Mouse (Mus musculus) adipocyte (in vitro differentiated cells): ENCODE measurements at regions not wholly inside any gene's neighbourhood (a gene's known extent, or its start where the extent isn't known, plus 50 kb on each side); places are given as distances from the start of the nearest gene placed in this dataset.
A peak's percentile ranks its signal among the peaks of the same experiment; 100 is the strongest.

Experiments used
- DNase-seq: peaks from one replicate; pipeline ENCODE4 v3.0.0-alpha.2; 2016; ENCODE audit warnings: low spot score

DNA sequence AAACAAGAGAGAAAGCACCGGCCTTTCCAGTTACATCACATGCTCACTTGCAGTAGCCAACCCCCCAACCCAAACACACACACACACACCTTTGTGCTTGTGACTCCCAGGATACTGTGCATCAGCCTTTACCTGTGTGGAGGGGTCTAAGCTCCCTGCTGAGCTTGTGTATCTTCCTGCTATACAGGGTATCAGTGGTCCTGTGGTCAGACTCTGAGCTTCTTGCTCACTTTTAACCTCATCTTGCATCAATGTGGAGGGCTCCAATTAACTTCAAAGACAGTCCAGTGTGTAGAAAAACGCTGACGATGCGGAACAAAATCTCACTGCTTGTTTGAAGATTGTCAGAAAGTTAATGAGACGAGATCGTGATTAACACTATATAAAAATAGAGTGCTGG, 71.4 kb upstream of the Gypa start:
- no peak for DNase-seq

- DNase-seq = no peak
Measured at GRCm38 (mm10) chr8:80416121-80416520, 77.5 kb upstream of the Gypa start.

- no peak for DNase-seq
Measured at GRCm38 (mm10) chr8:80399594-80400207, 93.9 kb upstream of the Gypa start.

- DNase-seq = no peak
Measured at GRCm38 (mm10) chr8:80395010-80395409, 98.6 kb upstream of the Gypa start.

GRCm38 (mm10) chr8:80393111-80393510, 100.5 kb upstream of the Gypa start:
- DNase-seq = no peak

DNA sequence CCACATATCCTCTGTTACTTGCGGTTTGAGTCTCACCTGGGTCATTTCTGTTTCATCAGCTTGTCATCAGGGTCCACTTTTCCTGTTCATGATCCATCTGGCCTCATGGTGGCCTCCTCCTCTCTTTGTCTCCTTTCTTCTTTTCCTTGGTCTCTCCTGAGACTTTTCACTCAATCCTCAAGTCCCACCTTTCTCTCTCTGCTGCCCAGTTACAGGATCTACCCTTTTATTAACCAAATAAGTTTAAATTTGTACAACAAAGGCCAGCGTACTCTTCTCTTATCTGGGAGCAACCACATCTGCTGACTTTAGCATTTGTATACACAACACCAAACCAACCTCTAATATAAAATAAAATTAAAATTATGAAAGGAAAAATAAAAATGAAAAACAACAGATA, 124.4 kb upstream of the Gypa start:
- no peak for DNase-seq

DNA sequence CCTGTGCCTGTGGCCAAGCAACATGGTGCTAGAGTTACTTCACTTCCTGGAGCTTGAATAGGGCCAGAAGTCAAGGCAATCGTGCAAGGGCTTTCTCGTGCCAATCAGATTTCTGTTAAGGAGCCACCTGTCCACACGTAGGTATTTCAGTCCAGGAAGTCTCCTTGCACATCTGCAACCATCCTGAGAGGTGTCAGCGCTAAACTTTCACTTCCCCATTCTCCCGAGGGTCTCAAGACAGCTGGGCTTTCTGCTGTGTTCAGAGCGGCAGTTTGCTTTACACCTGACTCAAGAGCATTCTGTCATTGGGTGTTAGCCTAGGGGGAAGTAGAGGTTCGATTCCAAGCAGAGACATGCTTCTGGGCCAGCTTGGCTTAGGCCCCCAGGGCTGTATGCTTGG, 129.5 kb upstream of the Gypa start:
- no peak for DNase-seq

GRCm38 (mm10) chr8:80343299-80343698, 150.3 kb upstream of the Gypa start:
- no peak for DNase-seq

GRCm38 (mm10) chr8:80337872-80338271, 155.7 kb upstream of the Gypa start:
- no peak for DNase-seq

DNA sequence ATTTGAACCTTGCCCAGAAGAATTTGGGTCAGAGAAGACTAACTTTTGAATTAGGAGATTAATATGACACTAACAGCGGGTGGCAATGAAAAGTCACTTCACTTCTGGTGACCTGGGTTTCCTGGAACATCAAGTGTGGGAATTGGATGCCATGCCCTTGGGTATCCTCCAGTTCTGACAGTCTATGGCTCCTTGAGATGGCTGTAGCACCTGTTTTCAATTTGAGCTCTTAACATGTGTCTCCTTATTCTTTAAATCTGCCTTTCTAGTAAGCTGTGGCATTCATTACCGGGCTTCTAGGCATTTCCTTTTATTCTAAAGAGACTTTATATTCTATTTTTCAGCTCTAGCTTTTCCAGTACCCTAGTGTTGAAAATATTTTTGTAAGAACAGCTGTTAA, 164.9 kb upstream of the Gypa start:
- DNase-seq = no peak

DNA sequence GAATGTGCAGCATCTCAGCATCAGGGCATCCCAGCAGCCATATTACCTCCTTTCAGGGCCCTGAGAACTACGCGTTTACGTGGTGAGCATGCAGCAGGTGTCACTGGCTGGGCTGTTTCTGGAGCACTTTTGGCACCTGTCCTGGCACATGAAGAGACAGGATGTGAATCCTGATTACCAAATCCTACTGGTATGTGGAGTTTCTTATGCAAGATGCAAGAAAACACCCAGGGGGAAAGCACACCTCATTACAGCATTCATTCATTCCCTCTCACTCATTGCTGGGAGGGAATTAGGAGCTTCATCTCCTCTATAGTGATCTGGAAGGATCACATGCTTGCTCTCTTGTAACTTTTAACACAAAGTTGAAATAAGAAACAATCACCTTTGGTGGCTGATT, 167.7 kb upstream of the Gypa start:
- no peak for DNase-seq

GRCm38 (mm10) chr8:80325132-80325531, 168.4 kb upstream of the Gypa start:
- peak; percentile 8 for DNase-seq

GRCm38 (mm10) chr8:80318231-80318870, 175.2 kb upstream of the Gypa start:
- DNase-seq = no peak

- no peak for DNase-seq
Measured at GRCm38 (mm10) chr8:80315371-80315770, 178.2 kb upstream of the Gypa start.

DNA sequence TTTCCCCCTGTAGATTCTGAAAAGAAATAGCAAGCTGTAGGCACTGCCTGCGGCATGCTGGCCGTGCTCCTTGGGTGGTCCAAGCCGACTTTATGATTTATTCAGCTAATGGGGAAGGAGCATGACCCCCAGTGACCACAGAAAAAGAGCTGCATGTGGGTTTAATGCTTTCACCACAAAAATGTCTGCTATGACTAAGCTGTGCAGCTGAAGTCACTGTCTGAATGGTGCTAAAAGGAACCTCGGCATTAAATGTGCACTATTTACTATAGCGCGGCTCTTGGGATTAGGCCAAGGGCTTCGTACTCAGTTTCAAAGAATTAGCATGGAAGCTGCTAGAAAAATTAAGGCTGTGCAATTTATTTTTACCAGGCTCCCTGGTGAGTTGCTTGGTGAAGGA, 178.8 kb upstream of the Gypa start:
- no peak for DNase-seq

DNA sequence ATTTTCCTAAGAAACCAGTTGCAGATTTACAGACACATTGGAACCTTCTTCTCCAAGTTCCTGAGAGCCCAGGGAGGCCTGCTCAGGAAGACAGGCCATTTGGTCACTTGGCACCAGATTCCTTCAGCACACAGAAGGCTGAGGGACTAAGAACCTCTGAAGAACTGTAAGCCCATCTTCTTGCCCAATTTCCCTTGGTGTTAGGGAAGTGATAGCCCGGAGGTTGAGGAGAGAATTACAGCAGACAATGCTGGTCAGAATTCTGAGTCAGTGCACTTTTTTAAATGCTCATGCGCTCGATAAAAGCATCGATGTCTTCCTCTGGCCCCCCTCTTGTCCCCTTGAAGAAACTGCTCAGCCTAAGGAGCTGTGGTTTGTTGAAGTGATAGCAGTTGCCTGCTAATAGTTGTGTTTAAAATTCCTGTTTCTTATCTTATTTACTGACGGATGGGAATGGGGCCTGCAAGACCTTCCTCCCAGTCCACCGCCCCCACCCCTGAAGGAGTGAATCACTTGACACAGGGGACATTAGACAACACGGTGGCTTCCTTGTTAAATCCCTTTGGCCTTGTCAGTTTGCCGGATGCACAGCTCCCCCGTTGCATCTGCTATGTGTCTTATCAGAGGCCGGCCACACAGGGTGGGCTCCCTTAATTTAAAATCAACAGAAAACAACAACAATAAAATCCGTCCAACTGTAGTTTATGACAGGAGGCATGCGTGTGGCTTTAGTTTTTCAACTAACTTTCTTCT, 179.5 kb upstream of the Gypa start:
- no peak for DNase-seq

DNA sequence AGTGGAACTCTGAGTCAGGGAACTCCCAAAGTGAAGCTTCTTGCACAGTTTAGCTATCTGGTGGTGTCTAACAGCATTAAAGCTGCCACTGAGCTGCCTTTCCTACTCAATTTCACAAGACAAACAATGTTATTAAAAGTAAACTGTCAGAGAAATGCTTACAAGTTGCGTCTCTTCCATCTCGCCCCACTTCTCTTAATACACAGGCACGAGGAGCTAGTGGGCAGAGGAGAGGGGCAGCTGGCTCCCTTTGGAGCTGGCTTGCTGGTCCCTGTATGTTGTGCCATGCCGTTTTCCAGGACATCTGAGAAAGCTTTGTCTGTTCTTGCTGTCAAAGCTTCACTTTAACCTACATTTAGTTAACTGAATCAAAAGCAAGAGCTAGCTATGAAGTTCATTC, 185.8 kb upstream of the Gypa start:
- no peak for DNase-seq

DNA sequence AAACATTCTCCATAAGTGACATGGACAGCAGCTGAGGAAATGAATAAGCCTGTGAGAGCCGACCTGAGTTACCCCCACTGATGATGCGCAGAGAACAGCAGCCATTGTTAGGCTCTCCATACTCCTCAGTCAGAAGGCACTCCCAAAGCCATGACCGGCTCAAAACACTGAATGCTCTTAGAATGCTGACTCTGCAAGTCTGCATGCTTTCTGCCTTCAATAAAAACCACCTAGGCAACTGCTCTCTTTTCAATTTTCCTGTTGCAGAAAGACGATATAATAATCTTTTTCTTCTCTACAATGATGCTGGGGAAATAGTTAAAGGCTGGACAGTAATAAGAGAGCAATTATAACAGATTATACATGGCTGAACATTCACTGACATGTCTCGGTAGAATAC, 195.0 kb upstream of the Gypa start:
- no peak for DNase-seq

DNA sequence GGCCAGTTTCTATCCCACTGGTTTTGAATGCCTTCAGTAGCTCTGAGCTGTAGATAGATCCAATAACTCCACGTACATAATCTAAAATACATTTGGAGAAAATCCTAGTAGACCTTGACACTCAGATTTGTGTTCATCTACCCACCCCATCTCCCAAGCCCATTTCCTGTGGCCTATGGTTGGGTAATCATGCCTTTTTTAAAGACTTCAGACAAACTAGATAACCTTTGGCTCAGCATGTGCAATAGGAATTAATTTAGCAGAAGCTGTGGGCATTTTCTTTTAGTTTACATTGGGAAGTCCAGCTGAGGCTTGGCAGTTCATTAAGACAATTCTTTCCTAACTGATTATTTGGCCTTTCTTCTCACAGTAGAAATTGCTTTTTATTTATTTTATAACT, 203.3 kb upstream of the Gypa start:
- no peak for DNase-seq

GRCm38 (mm10) chr8:80289282-80289681, 204.3 kb upstream of the Gypa start:
- no peak for DNase-seq

DNA sequence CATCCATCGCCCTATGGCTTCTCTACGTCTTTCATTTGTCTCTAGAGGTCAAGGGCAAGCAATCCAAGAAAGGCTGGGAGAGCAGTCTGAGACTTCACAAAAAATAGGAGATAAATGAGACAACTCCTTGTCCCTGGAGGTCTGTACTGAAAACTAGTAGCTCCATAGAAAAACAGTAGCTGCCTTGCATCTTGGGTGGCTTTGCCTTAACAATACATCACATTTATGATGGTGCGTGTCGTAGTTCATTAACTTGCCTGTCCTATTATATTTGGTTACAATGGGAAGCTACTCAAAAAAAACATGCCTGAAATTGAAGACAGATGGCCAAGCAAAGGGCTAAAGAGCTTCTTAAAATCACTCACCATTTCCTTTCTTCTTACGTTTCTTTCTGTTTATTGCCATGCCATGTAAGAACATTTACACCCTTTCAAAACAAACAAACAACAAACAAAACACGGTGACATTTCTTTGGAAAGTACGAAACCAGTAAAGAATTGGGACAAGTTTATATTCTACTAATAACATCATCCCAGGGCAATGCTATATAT, 211.2 kb upstream of the Hhip start:
- DNase-seq = no peak

- no peak for DNase-seq
Measured at GRCm38 (mm10) chr8:80264915-80265314, 207.1 kb upstream of the Hhip start.

- DNase-seq = no peak
Measured at GRCm38 (mm10) chr8:80263468-80263945, 205.7 kb upstream of the Hhip start.
